Mouse (Mus musculus) forebrain, embryonic 14.5 days (tissue): ENCODE measurements around the gene Atg101. TPM values are rescaled to one million over a fixed set of nuclear protein-coding genes. Genes with fewer than 3 reads are reported as not detected.
A peak's percentile ranks its signal among the peaks of the same experiment; 100 is the strongest.
"Not testable (repeated sequence)": the region's sequence is repeated elsewhere in the genome, so short reads cannot be mapped to it uniquely, and the experiment has no call there.

Experiments used
- ATAC-seq: fragments of 200-750 bp; cut with Nextera tagmentation; 2 replicates; pipeline ENCODE4 v1.8.0; 2017; ENCODE audit warnings: mild to moderate bottlenecking, moderate library complexity
- DNase-seq: peaks from one replicate; pipeline ENCODE4 v3.0.0-alpha.2; 2015; ENCODE audit warnings: low spot score
- H3K27ac ChIP-seq: fragments of 300-500 bp; sonication (generic); 2 replicates; pipeline ENCODE4 v1.5.1; 2014; ENCODE audit warnings: low read depth, mild to moderate bottlenecking, control low read depth, low read length, moderate library complexity
- H3K27me3 ChIP-seq: fragments of 300-500 bp; sonication (generic); replicated peaks from 2 replicates; pipeline ENCODE4 v1.6.1; 2014; ENCODE audit warnings: low read length, control low read depth, mixed read lengths; ENCODE audit not compliant: control insufficient read depth, insufficient read depth
- H3K36me3 ChIP-seq: fragments of 300-500 bp; sonication (generic); 2 replicates; pipeline ENCODE4 v1.6.1; 2014; ENCODE audit warnings: low read length, control low read depth; ENCODE audit not compliant: control insufficient read depth, insufficient read depth
- H3K4me1 ChIP-seq: fragments of 300-500 bp; sonication (generic); 2 replicates; pipeline ENCODE4 v1.6.1; 2014; ENCODE audit warnings: antibody characterized with exemption, low read length, control low read depth; ENCODE audit not compliant: control insufficient read depth, insufficient read depth
- H3K4me2 ChIP-seq: fragments of 300-500 bp; sonication (generic); 2 replicates; pipeline ENCODE4 v1.6.1; 2014; ENCODE audit warnings: mild to moderate bottlenecking, control low read depth, low read length
- H3K4me3 ChIP-seq: fragments of 300-500 bp; sonication (generic); 2 replicates; pipeline ENCODE4 v1.5.1; 2014; ENCODE audit warnings: low read depth, low read length, control low read depth
- H3K9ac ChIP-seq: fragments of 300-500 bp; sonication (generic); 2 replicates; pipeline ENCODE4 v1.6.1; 2014; ENCODE audit warnings: mild to moderate bottlenecking, low read length, control low read depth, moderate library complexity
- H3K9me3 ChIP-seq: fragments of 300-500 bp; sonication (generic); replicated peaks from 2 replicates; pipeline ENCODE4 v1.6.1; 2016; ENCODE audit warnings: low read length, control low read depth, mixed read lengths; ENCODE audit not compliant: control insufficient read depth
- WGBS: fragments of 180-500 bp; shearing (Covaris S2); extraction: QIAGEN DNeasy Blood & Tissue Kit; methylation state at CpG from one replicate; pipeline ENCODE4 v1.1.7; 2014; 5-methylcytosine and 5-hydroxymethylcytosine counted together
- polyA plus RNA-seq: library from polyadenylated mRNA; unstranded; fragments of >200 nt; fragmentation: Nextera tagmentation; extraction: Ambion mirVana; gene quantifications from 2 replicates; pipeline ENCODE4 v1.2.1, GENCODE M21; 2014

Gene Atg101
- polyA plus RNA-seq, 1 experiment from 2014 or later: 83.1 TPM

DNA sequence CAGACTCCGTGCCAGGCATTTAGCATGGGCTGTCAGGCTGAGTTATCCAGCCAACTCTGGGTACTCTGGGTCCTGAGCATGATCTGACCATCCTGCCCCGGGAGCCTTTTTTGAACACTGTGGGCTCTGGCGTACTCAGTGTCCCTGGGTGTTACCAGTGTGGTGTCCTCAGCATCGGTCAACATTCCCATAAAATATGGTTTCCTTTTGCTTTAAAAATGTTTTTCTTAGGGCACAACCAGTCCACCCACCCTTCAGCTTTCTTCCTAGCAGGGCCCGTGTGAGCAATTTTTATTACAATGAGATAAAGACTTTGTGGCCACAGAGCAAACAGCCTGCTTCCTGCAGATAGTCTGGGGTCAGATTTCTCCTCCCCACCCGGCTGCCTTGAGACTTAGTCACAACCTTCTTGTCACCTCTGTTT, 36.6 kb downstream of the Atg101 start:
- no peaks in the 10 kb centered on the region for H3K9me3 ChIP-seq
- H3K4me3 ChIP-seq: no peak overlapping the region
- DNase-seq: no peak

DNA sequence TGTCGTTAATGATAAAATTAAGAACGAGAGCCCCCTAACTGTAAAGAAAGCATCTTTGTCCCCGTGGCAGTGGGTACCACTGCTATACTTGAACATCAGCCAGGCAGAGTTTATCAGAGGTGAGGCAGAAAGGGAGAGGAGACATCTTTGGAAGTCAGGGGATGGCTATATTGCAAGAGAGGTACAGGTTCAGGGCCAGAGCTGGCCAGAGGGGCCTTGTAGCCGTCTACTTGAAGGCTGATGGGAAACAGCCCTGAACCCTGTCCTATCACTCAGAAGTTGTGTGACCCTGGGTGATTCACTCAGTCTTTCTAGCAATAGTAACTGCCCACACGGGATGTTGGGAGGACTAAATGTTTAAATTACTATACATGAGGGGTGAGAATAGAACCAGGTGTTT, 37.1 kb downstream of the Atg101 start:
- ATAC-seq: no peak
- H3K27me3 ChIP-seq: no peaks in the 10 kb centered on the region
- no peaks in the 10 kb centered on the region for H3K9me3 ChIP-seq
- H3K4me2 ChIP-seq: no peak overlapping the region
- H3K4me3 ChIP-seq: no peak overlapping the region
- no peak overlapping the region for H3K27ac ChIP-seq
- H3K4me1 ChIP-seq: peaks cover 6% of the 10 kb centered on the region; the same call in 1 of the 2 replicates
- DNase-seq: no peak
- no peak overlapping the region for H3K9ac ChIP-seq
- WGBS: 67% methylated on average over 5 of the region's 5 CpGs
- H3K36me3 ChIP-seq: no peaks in the 10 kb centered on the region

More for the DNA sequence above, 36.6 kb downstream of the Atg101 start:
- H3K27me3 ChIP-seq: no peaks in the 10 kb centered on the region
- WGBS: 75% methylated on average over 6 of the region's 6 CpGs
- no peak for ATAC-seq
- no peak overlapping the region for H3K4me2 ChIP-seq
- H3K36me3 ChIP-seq: no peaks in the 10 kb centered on the region
- H3K9ac ChIP-seq: no peak overlapping the region
- H3K4me1 ChIP-seq: peaks cover 6% of the 10 kb centered on the region; the same call in 1 of the 2 replicates
- H3K27ac ChIP-seq: no peak overlapping the region

DNA sequence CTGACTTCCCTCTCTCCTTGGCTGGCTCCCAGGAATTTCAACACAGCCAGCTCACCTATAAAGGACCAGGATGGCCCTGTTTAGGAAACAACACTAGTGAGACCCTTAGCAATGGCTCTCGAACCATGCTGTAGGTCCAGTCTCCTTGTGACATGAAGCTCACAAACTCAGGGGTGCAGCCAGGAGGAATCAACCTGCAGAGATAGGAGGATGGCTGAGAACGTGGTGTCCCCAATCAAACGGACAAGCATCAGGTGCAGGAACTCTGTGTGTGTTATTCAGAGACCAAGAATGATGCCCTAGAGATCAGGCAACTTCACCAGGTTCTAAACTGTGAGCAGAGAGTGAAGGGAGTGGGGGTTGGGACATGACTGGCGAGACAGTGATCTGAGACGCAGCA, 38.0 kb downstream of the Atg101 start:
- Histone ChIP-seq H3K4me1 (no peaks in the 10 kb centered on the region), H3K27me3 (no peaks in the 10 kb centered on the region), H3K4me2 (no peak overlapping the region), H3K9me3 (no peaks in the 10 kb centered on the region), H3K4me3 (no peak overlapping the region), H3K27ac (no peak overlapping the region), H3K9ac (no peak overlapping the region), H3K36me3 (no peaks in the 10 kb centered on the region)
- WGBS: 84% methylated on average over 5 of the region's 5 CpGs
- DNase-seq (no peak), ATAC-seq (no peak)

DNA sequence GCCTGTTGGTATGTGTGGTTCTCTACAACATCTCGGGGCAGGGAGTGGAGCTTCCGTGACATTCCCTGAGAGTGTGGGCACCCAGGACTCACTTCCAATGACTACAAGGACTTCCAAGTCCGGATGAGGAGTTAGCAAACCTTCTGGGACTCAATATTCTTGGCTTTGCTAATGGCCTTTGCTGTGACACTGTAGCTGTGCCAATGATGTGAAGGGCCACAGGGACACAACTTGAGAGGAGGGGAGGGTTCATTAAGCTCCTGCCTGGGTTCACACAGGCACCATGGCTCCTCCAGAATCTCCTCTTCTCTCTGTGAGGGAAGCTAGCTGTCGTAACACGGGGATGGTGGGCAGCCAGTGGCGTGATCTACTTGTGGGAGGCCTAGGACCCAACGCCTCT, 38.6 kb downstream of the Atg101 start:
- DNase-seq (no peak), ATAC-seq (no peak)
- H3K9me3 ChIP-seq: no peaks in the 10 kb centered on the region
- H3K4me1 ChIP-seq: no peaks in the 10 kb centered on the region
- no peaks in the 10 kb centered on the region for H3K36me3 ChIP-seq
- H3K27ac ChIP-seq: no peak overlapping the region
- H3K9ac ChIP-seq: no peak overlapping the region
- 95% methylated on average over 7 of the region's 7 CpGs for WGBS
- no peaks in the 10 kb centered on the region for H3K27me3 ChIP-seq
- H3K4me2 ChIP-seq: no peak overlapping the region
- no peak overlapping the region for H3K4me3 ChIP-seq

DNA sequence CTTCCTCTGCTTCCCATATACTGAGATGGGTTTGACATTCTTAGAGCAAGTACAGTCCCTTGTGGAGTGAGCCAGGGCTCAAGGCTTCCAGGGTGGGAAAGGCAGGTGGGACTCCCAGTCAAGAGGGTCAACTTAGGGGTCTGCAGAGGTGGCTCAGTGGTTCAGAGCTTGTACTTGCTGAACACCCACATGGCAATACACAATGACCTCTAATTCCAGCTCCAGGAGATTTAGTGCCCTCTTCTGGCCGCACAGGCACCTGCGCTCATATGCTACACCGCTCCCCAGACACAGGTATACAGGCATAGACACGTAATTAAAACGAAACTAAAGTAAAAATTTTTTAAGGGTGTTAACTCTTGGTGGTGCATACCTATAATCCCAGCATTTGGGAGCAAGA, 39.4 kb downstream of the Atg101 start:
- Histone ChIP-seq H3K4me2 (no peak overlapping the region), H3K27me3 (no peaks in the 10 kb centered on the region), H3K4me1 (no peaks in the 10 kb centered on the region), H3K27ac (no peak overlapping the region), H3K9ac (no peak overlapping the region), H3K4me3 (no peak overlapping the region), H3K9me3 (no peaks in the 10 kb centered on the region), H3K36me3 (no peaks in the 10 kb centered on the region)
- DNase-seq (no peak), ATAC-seq (no peak)
- 95% methylated on average over 5 of the region's 5 CpGs for WGBS

- ATAC-seq, H3K9ac ChIP-seq, H3K36me3 ChIP-seq, DNase-seq, H3K27ac ChIP-seq, H3K4me3 ChIP-seq, H3K27me3 ChIP-seq, H3K9me3 ChIP-seq, H3K4me2 ChIP-seq, H3K4me1 ChIP-seq: not testable (repeated sequence)
Observed at GRCm38 (mm10) chr15:101324409-101324808, 40.3 kb downstream of the Atg101 start.

GRCm38 (mm10) chr15:101325991-101326534, 42.0 kb downstream of the Atg101 start:
- Histone ChIP-seq H3K27me3 (no peaks in the 10 kb centered on the region), H3K4me2 (no peak overlapping the region), H3K27ac (no peak overlapping the region), H3K9me3 (no peaks in the 10 kb centered on the region), H3K36me3 (no peaks in the 10 kb centered on the region), H3K4me1 (no peaks in the 10 kb centered on the region), H3K4me3 (no peak overlapping the region), H3K9ac (no peak overlapping the region)
- DNase-seq (no peak), ATAC-seq (no peak)
- 35% methylated on average over 10 of the region's 10 CpGs for WGBS

GRCm38 (mm10) chr15:101327282-101327681, 43.2 kb downstream of the Atg101 start:
- no peaks in the 10 kb centered on the region for H3K27me3 ChIP-seq
- H3K9ac ChIP-seq: no peak overlapping the region
- H3K4me1 ChIP-seq: no peaks in the 10 kb centered on the region
- no peak for ATAC-seq
- DNase-seq: peak; percentile 62
- 5% methylated on average over 6 of the region's 6 CpGs for WGBS
- no peaks in the 10 kb centered on the region for H3K9me3 ChIP-seq
- H3K36me3 ChIP-seq: no peaks in the 10 kb centered on the region
- no peak overlapping the region for H3K4me2 ChIP-seq
- no peak overlapping the region for H3K4me3 ChIP-seq
- no peak overlapping the region for H3K27ac ChIP-seq

DNA sequence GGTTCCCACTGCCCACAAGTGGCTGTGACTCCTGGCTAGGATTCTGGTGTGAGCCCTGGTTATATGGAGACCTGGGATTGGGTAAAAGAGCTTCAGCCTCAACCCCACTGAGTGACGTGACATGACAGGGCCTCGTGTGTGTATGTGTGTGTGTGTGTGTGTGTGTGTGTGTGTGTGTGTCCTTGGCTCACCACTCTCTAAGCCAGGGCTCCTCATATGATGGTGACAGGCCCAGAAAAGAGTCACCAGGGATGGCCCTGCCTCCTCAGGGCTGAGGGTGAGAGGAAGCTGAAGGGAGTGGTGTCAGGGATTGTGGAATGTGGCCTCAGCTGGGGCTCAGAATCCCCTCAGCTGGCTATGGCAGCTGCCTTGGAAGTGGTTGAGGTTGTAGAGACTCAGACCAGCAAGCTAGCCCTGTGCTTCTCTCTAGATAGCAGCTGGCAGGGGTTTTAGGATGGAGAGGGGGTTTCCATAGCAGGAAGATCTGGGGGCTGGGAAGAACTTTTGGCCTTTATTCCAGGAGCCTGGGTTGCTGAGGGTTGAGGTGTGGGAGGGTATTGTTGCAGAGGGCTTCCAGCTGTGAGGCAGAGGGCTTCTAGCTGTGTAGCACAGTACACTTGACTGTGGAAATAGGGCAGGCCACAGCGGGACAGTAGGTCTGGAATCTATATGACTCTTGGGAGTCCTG, 44.9 kb downstream of the Atg101 start:
- Histone ChIP-seq H3K36me3 (no peaks in the 10 kb centered on the region), H3K9ac (no peak overlapping the region), H3K27me3 (no peaks in the 10 kb centered on the region), H3K4me1 (no peaks in the 10 kb centered on the region), H3K27ac (no peak overlapping the region), H3K4me3 (no peak overlapping the region), H3K4me2 (no peak overlapping the region), H3K9me3 (no peaks in the 10 kb centered on the region)
- ATAC-seq: no peak
- 52% methylated on average over 3 of the region's 3 CpGs for WGBS
- no peak for DNase-seq
